Mouse (Mus musculus) erythroblast, embryonic 14.5 days (primary cell): ENCODE data around the gene Gm28035.

ENCODE experiments used
- GATA1 ChIP-seq: IDR thresholded peaks from 2 replicates; pipeline ENCODE4 v1.6.1; 2012; ENCODE audit warnings: low read length, inconsistent platforms, mixed read lengths
- TAL1 ChIP-seq: IDR thresholded peaks from 3 replicates; pipeline ENCODE4 v1.6.1; 2012; ENCODE audit warnings: low read length, inconsistent platforms, mixed read lengths

DNA sequence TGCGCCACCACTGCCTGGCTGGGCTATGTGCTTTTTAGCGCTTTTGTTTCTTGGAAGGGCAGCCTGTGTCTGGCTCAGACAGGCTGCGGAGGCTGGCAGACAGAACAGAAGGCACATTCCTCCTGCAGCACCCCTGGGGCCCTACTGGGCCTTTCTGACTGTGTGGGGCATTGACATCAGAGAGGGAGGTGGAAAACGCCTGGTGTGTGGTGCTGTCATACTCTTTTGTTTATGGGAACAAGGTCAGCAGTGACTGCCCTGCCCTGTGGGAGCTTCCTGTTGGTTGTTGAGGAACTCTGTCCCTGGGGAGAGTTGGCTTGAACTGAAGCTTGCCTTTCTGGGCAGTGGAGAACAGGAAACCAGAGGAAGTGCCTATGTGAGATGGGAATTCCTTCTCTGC lies 2.1 kb downstream of the Gm28035 start:
- no peak for TF ChIP-seq GATA1
- no peak for TF ChIP-seq TAL1
